Mouse (Mus musculus): ENCODE data around the gene Glipr1.
A peak's percentile ranks its signal among the peaks of the same experiment; 100 is the strongest.

Gene Glipr1

GRCm38 (mm10) chr10:111966394-111966793 is 36.0 kb downstream of the Glipr1 start:
- no peak for DNase-seq (ENCODE audit: extremely low spot score, low read depth, low spot score)

DNA sequence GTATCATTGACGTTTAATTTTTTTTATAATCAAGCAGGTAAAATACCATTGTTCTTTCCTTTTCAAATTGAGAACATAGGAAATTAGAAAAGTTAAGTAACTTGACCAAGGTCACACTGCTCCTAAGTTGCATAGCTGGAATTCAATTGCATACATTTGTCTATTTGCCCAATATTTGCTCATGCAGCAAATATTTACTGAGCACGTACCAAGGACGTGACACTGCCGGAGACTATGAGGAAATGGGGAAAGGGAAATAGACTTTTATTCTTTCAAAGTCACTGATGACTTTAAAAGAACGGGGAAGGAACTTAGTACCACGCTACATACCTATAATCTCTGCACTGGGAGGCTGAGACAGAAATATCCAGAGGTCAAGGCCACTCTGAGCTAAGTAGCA is 42.0 kb downstream of the Glipr1 start:
- DNase-seq (ENCODE audit: extremely low spot score, low read depth, low spot score): no peak

DNA sequence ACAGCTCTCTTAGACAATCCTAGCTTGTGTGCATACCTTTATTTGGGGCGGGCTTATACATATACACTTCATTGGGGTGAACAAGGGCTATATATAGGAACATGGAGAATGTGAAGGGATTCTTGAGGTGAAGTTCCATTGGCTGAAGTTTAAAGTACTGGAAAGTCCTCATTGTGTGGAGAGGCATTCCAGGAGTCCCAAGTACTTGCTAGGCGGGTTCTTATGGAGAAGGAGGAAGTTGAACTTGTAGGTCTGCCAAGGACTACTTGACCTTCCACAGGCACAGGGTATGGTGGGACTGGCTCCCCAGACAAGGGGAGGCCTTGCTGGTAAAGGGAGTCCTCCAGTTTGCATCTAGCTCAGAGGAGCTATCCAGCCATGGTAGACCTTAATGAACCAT is 43.1 kb downstream of the Glipr1 start:
- DNase-seq (ENCODE audit: extremely low spot score, low read depth, low spot score): no peak

- DNase-seq (ENCODE audit: extremely low spot score, low read depth, low spot score): no peak
Observed at GRCm38 (mm10) chr10:111958046-111958421, 44.4 kb downstream of the Glipr1 start.

DNA sequence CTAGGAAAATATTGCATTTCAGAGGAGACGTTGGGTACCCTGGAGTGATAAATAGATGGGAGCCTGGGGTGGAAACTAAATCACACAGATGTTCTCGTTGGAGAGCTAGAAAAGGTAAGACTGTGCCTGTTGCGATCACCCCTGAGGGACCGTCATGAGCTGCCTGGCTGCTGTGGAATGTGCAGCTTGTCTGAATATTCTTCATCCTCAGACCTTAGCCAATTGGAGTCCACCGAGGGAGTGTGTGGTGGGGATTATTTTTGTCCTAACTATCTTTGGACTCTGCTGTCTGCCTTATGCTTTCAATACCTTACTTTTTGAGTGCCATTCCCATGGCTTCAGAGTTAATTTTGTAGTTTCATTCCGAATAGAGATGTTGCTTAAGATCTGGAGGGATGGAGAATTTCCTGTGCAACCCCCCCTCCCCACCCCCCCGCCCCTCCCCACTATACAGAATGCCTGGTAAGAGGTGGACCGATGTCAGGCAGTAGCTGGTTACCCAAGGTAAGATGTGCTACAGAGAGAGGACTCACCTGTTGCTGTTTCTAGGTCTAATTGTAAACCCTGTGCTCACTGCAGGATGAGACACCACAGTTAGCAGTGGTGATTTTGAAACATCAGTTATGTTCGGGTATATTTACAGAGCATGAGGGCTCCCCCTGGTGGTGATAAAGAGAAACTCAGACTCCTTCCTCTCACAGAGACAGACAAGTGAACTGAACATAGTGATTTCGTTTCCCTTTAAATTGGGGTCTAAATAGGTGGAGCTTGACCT is 45.0 kb downstream of the Glipr1 start:
- DNase-seq (ENCODE audit: extremely low spot score, low read depth, low spot score): peak; percentile 74

GRCm38 (mm10) chr10:111955836-111956235 is 46.6 kb downstream of the Glipr1 start:
- DNase-seq (ENCODE audit: extremely low spot score, low read depth, low spot score): no peak

DNA sequence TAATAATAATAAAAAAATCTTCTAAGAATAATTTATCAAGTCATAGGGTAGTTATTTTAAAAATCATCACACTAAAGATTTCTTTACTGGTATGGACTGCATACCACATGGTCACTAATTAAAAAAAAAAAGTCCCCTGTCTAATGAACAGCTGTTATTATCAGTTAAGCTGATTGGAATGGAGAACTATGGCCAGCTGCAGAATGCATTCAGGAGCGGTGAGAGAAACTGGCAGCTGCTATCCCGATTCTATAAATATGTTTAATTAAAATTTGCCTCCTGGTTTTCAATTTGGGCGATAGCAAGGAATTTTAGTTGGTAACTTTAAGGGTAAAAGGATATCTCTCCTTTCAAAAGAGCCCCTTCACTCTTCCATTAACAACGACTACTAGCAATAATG is 53.4 kb downstream of the Glipr1 start:
- DNase-seq (ENCODE audit: extremely low spot score, low read depth, low spot score): no peak

GRCm38 (mm10) chr10:111948041-111948440 is 54.4 kb downstream of the Glipr1 start:
- no peak for DNase-seq (ENCODE audit: extremely low spot score, low read depth, low spot score)

- DNase-seq (ENCODE audit: extremely low spot score, low read depth, low spot score): no peak
Observed at GRCm38 (mm10) chr10:111945563-111945962, 56.9 kb downstream of the Glipr1 start.

DNA sequence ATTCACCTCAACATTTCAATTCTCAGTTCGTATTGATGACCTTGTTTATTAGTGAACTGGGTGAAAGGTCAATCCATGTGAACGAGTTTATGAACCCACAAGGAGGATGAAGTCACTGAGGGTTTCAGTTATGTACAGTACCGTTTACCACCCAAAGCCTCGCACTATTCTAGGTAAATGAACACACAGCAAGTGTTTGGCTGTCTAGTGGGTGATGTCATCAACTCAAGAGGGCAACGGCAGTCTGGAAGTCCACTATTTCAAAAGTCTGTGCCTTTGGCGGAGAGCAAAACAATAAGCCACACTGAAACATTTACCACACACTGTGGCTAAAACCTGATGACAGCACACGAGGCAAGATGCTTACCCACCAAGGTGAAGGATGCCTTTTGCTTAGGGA is 59.4 kb downstream of the Glipr1 start:
- DNase-seq (ENCODE audit: extremely low spot score, low read depth, low spot score): no peak

- no peak for DNase-seq (ENCODE audit: extremely low spot score, low read depth, low spot score)
Observed at GRCm38 (mm10) chr10:111937146-111937534, 65.3 kb downstream of the Glipr1 start.

DNA sequence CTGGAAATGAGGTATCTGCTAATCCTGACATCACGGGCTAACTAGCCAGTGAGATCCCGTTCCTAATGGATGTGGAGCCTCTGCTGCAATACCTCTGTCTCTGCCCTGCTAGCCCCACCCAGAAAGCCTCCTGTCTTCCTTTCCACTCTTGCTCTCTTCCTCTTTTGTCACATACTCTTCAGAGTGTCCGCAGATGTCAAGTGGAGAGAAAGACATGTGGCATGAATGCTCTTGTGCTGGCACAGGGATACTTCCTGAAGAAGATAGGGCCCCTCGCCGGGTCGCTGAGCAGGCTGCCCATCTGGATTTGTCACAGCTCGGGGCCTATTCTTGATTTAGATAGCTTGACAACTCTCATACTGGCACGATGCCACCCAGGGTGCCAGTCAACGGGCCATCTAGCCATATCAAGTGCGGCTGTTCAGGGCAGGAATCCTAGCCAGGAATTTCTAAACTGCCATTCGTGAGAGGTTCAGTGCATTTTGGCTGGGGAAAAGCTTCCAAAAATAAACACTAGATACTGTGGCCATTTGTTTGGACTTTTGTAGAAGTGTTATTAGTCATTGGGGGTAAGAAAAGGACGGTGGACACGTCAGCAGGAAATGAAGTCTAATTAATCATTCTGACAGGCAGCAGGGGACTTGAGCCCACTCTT is 65.8 kb downstream of the Glipr1 start:
- DNase-seq (ENCODE audit: extremely low spot score, low read depth, low spot score): no peak

DNA sequence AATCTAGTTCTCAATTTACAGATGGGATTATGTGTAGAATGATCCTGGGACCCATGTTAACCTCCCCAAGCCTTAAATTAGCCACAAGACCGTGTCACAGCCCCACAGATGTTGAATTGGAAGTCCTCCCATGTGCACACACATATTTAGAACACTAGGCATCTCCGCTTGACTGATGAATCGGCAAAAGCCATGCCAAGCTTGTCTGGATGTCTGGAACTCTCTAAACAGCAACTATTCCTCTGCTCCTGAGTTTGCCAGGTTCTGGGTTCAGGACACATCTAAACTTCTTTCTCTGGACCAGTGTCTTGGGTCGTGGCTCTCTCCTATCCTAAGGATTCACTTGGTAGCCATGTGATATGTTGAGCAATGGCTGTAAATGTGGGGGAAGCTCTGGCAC is 66.4 kb downstream of the Glipr1 start:
- DNase-seq (ENCODE audit: extremely low spot score, low read depth, low spot score): no peak

All from hindlimb bud, embryonic 11.5 days (tissue).